Comparison of ENCODE assay signal across 13 mouse cellular contexts in the genomic region with DNA sequence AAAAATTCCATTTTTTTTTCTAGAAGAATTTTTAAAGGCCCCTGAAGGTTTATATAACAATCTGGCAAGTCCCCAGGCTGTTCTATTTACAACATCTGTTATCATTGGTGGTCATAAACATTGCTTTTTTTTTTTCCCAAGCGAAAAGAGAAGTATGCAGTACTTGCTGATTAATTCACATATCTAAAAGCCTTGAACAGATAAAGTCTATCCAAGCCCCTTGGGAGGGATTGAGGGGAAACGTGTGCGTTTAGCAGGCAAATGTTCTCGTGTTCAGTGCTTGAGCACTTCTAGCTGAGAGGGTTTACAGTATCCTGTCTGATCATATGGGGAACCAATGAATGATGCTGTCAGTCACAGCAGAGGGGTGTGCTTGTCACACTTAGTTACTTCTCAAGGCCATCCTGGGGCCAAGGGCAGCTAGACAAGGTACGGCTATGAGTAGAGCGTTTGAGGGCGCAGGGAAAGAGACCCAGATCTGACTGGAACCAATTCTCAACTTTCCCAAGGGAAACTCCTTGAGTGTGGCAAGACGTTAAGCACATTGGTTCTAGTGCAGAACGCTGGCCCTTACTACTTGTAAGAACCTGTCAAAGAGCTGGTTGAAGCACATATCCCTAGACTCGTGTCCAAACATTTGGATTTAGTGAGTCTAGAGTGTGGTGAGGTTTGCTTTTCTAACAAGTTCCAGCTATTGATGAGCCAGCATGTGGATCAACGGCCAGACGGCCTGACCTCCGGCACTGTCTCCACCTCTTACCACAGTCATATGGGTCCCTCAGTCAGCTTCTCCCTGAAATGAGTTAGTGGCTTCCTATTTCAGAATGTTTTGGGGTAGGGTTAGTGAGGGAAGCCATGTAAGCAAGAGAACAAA. TPM values are rescaled to one million over a fixed set of nuclear protein-coding genes. Genes with fewer than 3 reads are reported as not detected.
DNase-seq lines count a peak whose midpoint lies in the region; ATAC-seq and TF ChIP-seq lines count a peak whose summit lies in the region.
"Had no signal": no experiment of that assay in that cellular context is flagged by ENCODE, and none has a peak within 500 bp of the region (broad histone marks: within the 10 kb centered on the region; RNA-seq: fewer than 3 reads in every experiment).

No protein-coding gene starts in this region.

- TF ChIP-seq POLR2A in small intestine, adult 2 months (IDR thresholded peaks at IDR 0.05; ENCODE audit: low read depth, low read length): no peak

- no peaks in the 10 kb centered on the region for H3K36me3 ChIP-seq in embryonic facial prominence, embryonic 14.5 days (ENCODE audit: control insufficient read depth, insufficient read depth, low read length)
- H3K36me3 ChIP-seq in embryonic facial prominence, embryonic 10.5 days (replicated peaks): no peaks in the 10 kb centered on the region
- no peaks in the 10 kb centered on the region for H3K36me3 ChIP-seq in kidney, embryonic 15.5 days
- no peaks in the 10 kb centered on the region for H3K36me3 ChIP-seq in lung, postnatal 0 days (ENCODE audit: insufficient read depth, low read length)
- no peaks in the 10 kb centered on the region for H3K36me3 ChIP-seq in small intestine, adult 2 months (ENCODE audit: control insufficient read depth, insufficient read depth, low read length)

- intact Hi-C loops in gastrocnemius, postnatal 36 days (cut with DNase I): loop anchor here (5.0 kb wide), 1 partner anchor 163 kb away; no protein-coding TSS in a partner anchor

- H3K9me3 ChIP-seq in embryonic facial prominence, embryonic 14.5 days (ENCODE audit: control insufficient read depth, low read length): no peaks in the 10 kb centered on the region
- H3K9me3 ChIP-seq in embryonic facial prominence, embryonic 10.5 days: no peaks in the 10 kb centered on the region
- no peaks in the 10 kb centered on the region for H3K9me3 ChIP-seq in kidney, embryonic 15.5 days (replicated peaks)
- H3K9me3 ChIP-seq in lung, postnatal 0 days (ENCODE audit: low read length): no peaks in the 10 kb centered on the region

- peaks cover 4% of the 10 kb centered on the region; the same call in 1 of the 2 replicates for H3K4me1 ChIP-seq in embryonic facial prominence, embryonic 14.5 days (ENCODE audit: control insufficient read depth, insufficient read depth, low read length)
- peaks cover 3% of the 10 kb centered on the region; the same call in 1 of the 2 replicates for H3K4me1 ChIP-seq in embryonic facial prominence, embryonic 10.5 days
- H3K4me1 ChIP-seq in kidney, embryonic 15.5 days: peaks cover 27% of the 10 kb centered on the region
- H3K4me1 ChIP-seq in lung, postnatal 0 days (ENCODE audit: insufficient read depth, low read depth, low read length): no peaks in the 10 kb centered on the region
- H3K4me1 ChIP-seq in small intestine, adult 2 months (ENCODE audit: control insufficient read depth, insufficient read depth, insufficient read length, low read length): peaks cover 2% of the 10 kb centered on the region; the same call in 1 of the 2 replicates

- H3K4me2 ChIP-seq in embryonic facial prominence, embryonic 14.5 days (ENCODE audit: low read depth, low read length): no peak overlapping the region
- no peak overlapping the region for H3K4me2 ChIP-seq in kidney, embryonic 15.5 days
- H3K4me2 ChIP-seq in lung, postnatal 0 days (replicated peaks; ENCODE audit: low read depth, low read length): no peak overlapping the region

- WGBS in embryonic facial prominence, embryonic 14.5 days: 60% methylated on average over 13 of the region's 13 CpGs
- WGBS in embryonic facial prominence, embryonic 10.5 days: 80% methylated on average over 13 of the region's 13 CpGs
- 71% methylated on average over 13 of the region's 13 CpGs for WGBS in kidney, embryonic 15.5 days
- 42% methylated on average over 13 of the region's 13 CpGs for WGBS in lung, postnatal 0 days
- 49% methylated on average over 13 of the region's 13 CpGs for WGBS in small intestine, adult 2 months

- H3K9ac ChIP-seq in embryonic facial prominence, embryonic 14.5 days (ENCODE audit: low read depth, low read length): no peak overlapping the region
- H3K9ac ChIP-seq in kidney, embryonic 15.5 days: no peak overlapping the region
- H3K9ac ChIP-seq in lung, postnatal 0 days (replicated peaks; ENCODE audit: low read depth): no peak overlapping the region

- TF ChIP-seq EP300 in lung, postnatal 0 days (IDR thresholded peaks at IDR 0.05): no peak

- TF ChIP-seq CTCF in lung, postnatal 0 days (IDR thresholded peaks at IDR 0.05): no peak
- no peak for TF ChIP-seq CTCF in small intestine, adult 2 months (IDR thresholded peaks at IDR 0.05; ENCODE audit: extremely low read depth, insufficient read length, insufficient replicate concordance, low read depth, low read length)

- H3K27me3 ChIP-seq in embryonic facial prominence, embryonic 14.5 days (replicated peaks; ENCODE audit: control insufficient read depth, insufficient read depth, low read length): no peaks in the 10 kb centered on the region
- no peaks in the 10 kb centered on the region for H3K27me3 ChIP-seq in embryonic facial prominence, embryonic 10.5 days (replicated peaks; ENCODE audit: low read depth, poor library complexity, severe bottlenecking)
- H3K27me3 ChIP-seq in kidney, embryonic 15.5 days: no peaks in the 10 kb centered on the region
- no peaks in the 10 kb centered on the region for H3K27me3 ChIP-seq in lung, postnatal 0 days (replicated peaks; ENCODE audit: insufficient read depth, low read length)
- no peaks in the 10 kb centered on the region for H3K27me3 ChIP-seq in small intestine, adult 2 months (ENCODE audit: control insufficient read depth, insufficient read depth, low read length)

- ATAC-seq in embryonic facial prominence, embryonic 14.5 days (ENCODE audit: low read depth): no peak
- 0 out of 2 replicates have a peak, but pooled peaks have one; percentile 22 for ATAC-seq in kidney, embryonic 15.5 days (replicated peaks; ENCODE audit: low FRiP score)
- ATAC-seq in lung, postnatal 0 days: peak; percentile 16; the same call in 1 of the 2 replicates

- DNase-seq in embryonic facial prominence, embryonic 14.5 days (ENCODE audit: low spot score): peak; percentile 51
- DNase-seq in embryonic facial prominence, embryonic 10.5 days (ENCODE audit: low spot score): no peak
- no peak for DNase-seq in kidney, postnatal 14 days
- DNase-seq in lung, postnatal 0 days (ENCODE audit: low spot score): no peak
- DNase-seq in lung, postnatal 10 days: no peak
- no peak for DNase-seq in gastrocnemius, postnatal 36 days
- DNase-seq: cerebellum, adult 8-10 months; embryo, embryonic 11 days; midbrain, embryonic 14.5 days; right cerebral cortex, postnatal 4 days had no signal

- no peak overlapping the region for H3K4me3 ChIP-seq in embryonic facial prominence, embryonic 14.5 days (ENCODE audit: low read depth, low read length)
- H3K4me3 ChIP-seq in embryonic facial prominence, embryonic 10.5 days: no peak overlapping the region
- H3K4me3 ChIP-seq in kidney, embryonic 15.5 days (replicated peaks): no peak overlapping the region
- H3K4me3 ChIP-seq in lung, postnatal 0 days (ENCODE audit: low read depth, low read length): no peak overlapping the region
- no peak overlapping the region for H3K4me3 ChIP-seq in small intestine, adult 2 months (ENCODE audit: low read depth, low read length)

- no peak overlapping the region for H3K27ac ChIP-seq in embryonic facial prominence, embryonic 14.5 days (replicated peaks; ENCODE audit: low read depth, low read length)
- no peak overlapping the region for H3K27ac ChIP-seq in embryonic facial prominence, embryonic 10.5 days (replicated peaks)
- peak overlapping the region; percentile 86 for H3K27ac ChIP-seq in kidney, embryonic 15.5 days
- no peak overlapping the region for H3K27ac ChIP-seq in lung, postnatal 0 days (ENCODE audit: low read length)
- H3K27ac ChIP-seq in small intestine, adult 2 months (ENCODE audit: insufficient read depth, low read depth, low read length): peak overlapping the region; percentile 3; the same call in 1 of the 2 replicates

RNA-seq across cellular contexts. Expression of a gene that starts 47.7 kb away (rescaled TPM):
- polyA plus RNA-seq in embryonic facial prominence, embryonic 14.5 days (2014; fragmentation: Nextera tagmentation; extraction: Ambion mirVana): 0.93 and 2.5 TPM in 2 replicates
- 0.52 TPM in 1 of 2 replicates, not detected in the other for polyA plus RNA-seq in embryonic facial prominence, embryonic 10.5 days (2016; fragmentation: Nextera tagmentation; extraction: Ambion mirVana)
- 0.82 and 1.0 TPM in 2 replicates for polyA plus RNA-seq in kidney, embryonic 15.5 days (2015; fragmentation: Nextera tagmentation; extraction: Ambion mirVana)
- polyA plus RNA-seq in lung, postnatal 0 days (2015; fragmentation: Nextera tagmentation; extraction: Ambion mirVana): 1.2 and 1.6 TPM in 2 replicates
- 0.63 and 0.83 TPM in 2 replicates for polyA plus RNA-seq in small intestine, adult 2 months (2012; rRNA removed)
- total RNA-seq in gastrocnemius, postnatal 36 days (2021): not detected
- total RNA-seq: hematopoietic stem cell, adult 5-6 weeks had no signal

Comparison
In these comparisons a context has a peak if more than half of its experiments do, and no peak if none do; other contexts are left out.
1. H3K27ac ChIP-seq: peak in kidney, embryonic 15.5 days (single experiment) and small intestine, adult 2 months (single experiment); none in embryonic facial prominence, embryonic 14.5 days (single experiment), embryonic facial prominence, embryonic 10.5 days (single experiment) and lung, postnatal 0 days (single experiment).